Mouse (Mus musculus) kidney, postnatal 0 days (tissue): ENCODE results near the gene Tbc1d23. TPM values are rescaled to one million over a fixed set of nuclear protein-coding genes. Genes with fewer than 3 reads are reported as not detected.

Experiments used
- ATAC-seq: fragments of 200-750 bp; cut with Nextera tagmentation; replicated peaks from 2 replicates; pipeline ENCODE4 v1.8.0; 2017; ENCODE audit warnings: low read depth, moderate number of reproducible peaks, moderate TSS enrichment, moderate library complexity; ENCODE audit not compliant: low FRiP score
- DNase-seq: peaks from one replicate; pipeline ENCODE4 v3.0.0-alpha.2; 2016; ENCODE audit warnings: low spot score
- H3K27ac ChIP-seq: fragments of 300-500 bp; sonication (generic); 2 replicates; pipeline ENCODE4 v1.5.1; 2014; ENCODE audit warnings: mild to moderate bottlenecking
- H3K27me3 ChIP-seq: fragments of 300-500 bp; sonication (generic); 2 replicates; pipeline ENCODE4 v1.6.1; 2014; ENCODE audit warnings: low read length, mixed read lengths; ENCODE audit not compliant: insufficient read depth
- H3K36me3 ChIP-seq: fragments of 300-500 bp; sonication (generic); 2 replicates; pipeline ENCODE4 v1.6.1; 2014; ENCODE audit warnings: low read length, mixed read lengths; ENCODE audit not compliant: insufficient read depth
- H3K4me1 ChIP-seq: fragments of 300-500 bp; sonication (generic); replicated peaks from 2 replicates; pipeline ENCODE4 v1.6.1; 2014; ENCODE audit warnings: antibody characterized with exemption, low read length, mixed read lengths; ENCODE audit not compliant: insufficient read depth
- H3K4me2 ChIP-seq: fragments of 300-500 bp; sonication (generic); 2 replicates; pipeline ENCODE4 v1.6.1; 2014; ENCODE audit warnings: mild to moderate bottlenecking, low read length, moderate library complexity, mixed read lengths
- H3K4me3 ChIP-seq: fragments of 300-500 bp; sonication (generic); replicated peaks from 2 replicates; pipeline ENCODE4 v1.5.1; 2014; ENCODE audit warnings: low read depth, low read length
- H3K9ac ChIP-seq: fragments of 300-500 bp; sonication (generic); 2 replicates; pipeline ENCODE4 v1.6.1; 2014; ENCODE audit warnings: low read depth, low read length
- H3K9me3 ChIP-seq: fragments of 300-500 bp; sonication (generic); replicated peaks from 2 replicates; pipeline ENCODE4 v1.6.1; 2016; ENCODE audit warnings: low read length, inconsistent platforms, mixed read lengths
- CTCF ChIP-seq: IDR thresholded peaks from 2 replicates; pipeline ENCODE4 v1.5.1; 2016; ENCODE audit warnings: antibody characterized with exemption, low read depth, mild to moderate bottlenecking, moderate library complexity
- WGBS: fragments of 180-500 bp; shearing (Covaris S2); extraction: QIAGEN DNeasy Blood & Tissue Kit; methylation state at CpG from one replicate; pipeline ENCODE4 v1.1.7; 2014; 5-methylcytosine and 5-hydroxymethylcytosine counted together
- polyA plus RNA-seq: library from polyadenylated mRNA; unstranded; fragments of >200 nt; fragmentation: Nextera tagmentation; extraction: Ambion mirVana; gene quantifications from 2 replicates; pipeline ENCODE4 v1.2.1, GENCODE M21; 2015

Tbc1d23 gene
- polyA plus RNA-seq, 1 experiment from 2014 or later = 22.5 TPM

DNA sequence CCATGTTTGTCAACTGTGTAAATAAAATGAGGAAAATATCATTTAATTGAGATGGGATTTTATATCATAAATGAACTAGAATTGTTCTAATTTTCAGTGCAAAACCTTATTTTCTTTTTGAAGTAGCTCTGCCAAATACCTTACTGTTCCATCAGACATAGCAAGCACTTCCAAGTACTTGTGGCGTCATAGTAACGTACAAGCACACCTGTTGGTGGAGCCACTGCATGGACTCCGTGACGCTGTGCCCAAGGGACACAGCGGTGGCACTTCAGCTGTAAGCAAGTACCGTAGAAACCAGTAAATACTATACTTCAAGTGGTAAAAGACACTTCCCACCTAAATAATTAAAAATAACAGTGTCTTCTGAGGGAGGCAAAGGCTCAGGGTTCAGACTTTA is 10.9 kb downstream of the Tbc1d23 start:
- Histone ChIP-seq H3K27ac (no peak overlapping the region), H3K4me3 (no peak overlapping the region), H3K4me1 (no peaks in the 10 kb centered on the region), H3K27me3 (no peaks in the 10 kb centered on the region), H3K36me3 (peaks cover 17% of the 10 kb centered on the region; the same call in 1 of the 2 replicates), H3K9me3 (no peaks in the 10 kb centered on the region), H3K9ac (no peak overlapping the region), H3K4me2 (no peak overlapping the region)
- DNase-seq (no peak), ATAC-seq (no peak)
- 95% methylated on average over 6 of the region's 6 CpGs for WGBS
- TF ChIP-seq CTCF = no peak

GRCm38 (mm10) chr16:57215957-57216356 is 15.3 kb downstream of the Tbc1d23 start:
- Histone ChIP-seq H3K36me3 (peaks cover 29% of the 10 kb centered on the region), H3K9ac (no peak overlapping the region), H3K27ac (no peak overlapping the region), H3K4me1 (no peaks in the 10 kb centered on the region), H3K27me3 (no peaks in the 10 kb centered on the region), H3K9me3 (no peaks in the 10 kb centered on the region), H3K4me2 (no peak overlapping the region), H3K4me3 (no peak overlapping the region)
- no peak for TF ChIP-seq CTCF
- ATAC-seq (no peak), DNase-seq (no peak)

DNA sequence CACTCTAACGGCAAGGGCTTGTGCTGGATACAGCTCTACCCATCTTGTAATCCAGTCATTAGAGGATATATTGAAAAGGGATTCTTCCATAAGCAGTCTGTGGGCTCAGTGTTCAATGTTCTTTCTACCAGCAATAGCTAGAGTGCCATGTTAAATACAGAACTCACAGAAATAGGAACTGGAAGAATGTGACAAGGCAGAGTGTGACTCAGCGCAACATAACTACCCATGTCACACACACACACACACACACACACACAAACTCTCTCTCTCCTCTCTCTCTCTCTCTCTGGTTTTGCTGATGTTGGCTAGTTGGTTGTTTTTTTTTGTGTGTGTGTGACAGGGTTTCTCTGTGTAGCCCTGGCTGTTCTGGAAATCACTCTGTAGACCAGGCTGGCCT is 20.3 kb downstream of the Tbc1d23 start:
- Histone ChIP-seq H3K4me2 (no peak overlapping the region), H3K36me3 (peaks cover 23% of the 10 kb centered on the region)
- no peak for TF ChIP-seq CTCF

DNA sequence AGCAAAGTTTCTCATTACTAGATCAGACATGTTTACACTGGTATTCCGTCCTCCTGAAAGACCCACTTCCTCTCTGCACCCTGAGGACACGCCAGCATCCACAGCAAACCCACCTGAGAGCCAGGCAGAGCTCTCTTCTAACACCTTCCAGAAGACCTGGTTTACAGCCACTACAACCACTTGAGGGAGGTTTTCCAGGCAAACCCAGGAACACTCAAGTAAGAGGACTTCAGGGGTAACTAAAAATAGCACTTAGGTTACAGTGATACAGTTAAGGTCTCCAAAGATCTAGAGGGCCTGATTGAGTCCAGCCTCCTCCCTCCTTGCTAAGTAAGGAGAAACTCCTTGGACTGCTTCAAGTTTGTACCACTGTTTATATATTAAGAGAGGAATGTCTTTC is 23.0 kb downstream of the Tbc1d23 start:
- DNase-seq = no peak
- Histone ChIP-seq H3K9ac (no peak overlapping the region), H3K36me3 (peaks cover 23% of the 10 kb centered on the region), H3K4me2 (no peak overlapping the region), H3K9me3 (no peaks in the 10 kb centered on the region), H3K4me3 (no peak overlapping the region), H3K4me1 (no peaks in the 10 kb centered on the region), H3K27me3 (no peaks in the 10 kb centered on the region), H3K27ac (no peak overlapping the region)
- no peak for TF ChIP-seq CTCF
- 87% methylated on average over 2 of the region's 2 CpGs for WGBS
- ATAC-seq = no peak

More for the DNA sequence above, 20.3 kb downstream of the Tbc1d23 start:
- Histone ChIP-seq H3K4me3 (no peak overlapping the region), H3K27me3 (no peaks in the 10 kb centered on the region), H3K27ac (no peak overlapping the region), H3K9me3 (no peaks in the 10 kb centered on the region), H3K9ac (no peak overlapping the region), H3K4me1 (no peaks in the 10 kb centered on the region)
- ATAC-seq = no peak
- 91% methylated on average over 2 of the region's 2 CpGs for WGBS
- no peak for DNase-seq

DNA sequence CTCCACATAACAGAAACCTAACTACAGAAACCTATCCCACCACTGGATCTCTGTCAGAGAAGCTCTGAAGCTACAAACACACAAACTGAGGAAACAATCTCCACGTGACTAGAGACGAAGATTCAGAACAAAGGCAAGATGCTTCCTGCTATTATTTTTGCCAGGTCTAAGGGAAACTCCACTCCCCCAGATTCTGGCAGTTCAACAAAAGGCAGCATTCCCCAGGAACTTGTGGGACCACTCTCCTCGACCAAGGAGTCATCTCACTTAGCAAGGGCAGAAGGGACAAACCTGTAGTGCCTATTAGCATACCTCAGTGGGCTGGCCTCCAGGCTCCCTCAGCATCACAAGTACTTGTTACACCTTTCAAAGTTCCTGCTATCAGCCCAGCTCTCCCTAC is 34.0 kb downstream of the Tbc1d23 start:
- no peak overlapping the region for H3K4me2 ChIP-seq
- no peak overlapping the region for H3K27ac ChIP-seq
- ATAC-seq = no peak
- peak; percentile 10 for DNase-seq
- no peaks in the 10 kb centered on the region for H3K4me1 ChIP-seq
- TF ChIP-seq CTCF = no peak
- no peak overlapping the region for H3K9ac ChIP-seq
- no peaks in the 10 kb centered on the region for H3K27me3 ChIP-seq
- H3K4me3 ChIP-seq = no peak overlapping the region
- peaks cover 12% of the 10 kb centered on the region for H3K36me3 ChIP-seq
- no peaks in the 10 kb centered on the region for H3K9me3 ChIP-seq
- WGBS = 49% methylated on average over 3 of the region's 3 CpGs

GRCm38 (mm10) chr16:57196590-57196989 is 34.7 kb downstream of the Tbc1d23 start:
- Histone ChIP-seq H3K36me3 (peaks cover 19% of the 10 kb centered on the region), H3K4me3 (no peak overlapping the region), H3K9ac (no peak overlapping the region), H3K4me2 (no peak overlapping the region), H3K4me1 (no peaks in the 10 kb centered on the region), H3K9me3 (no peaks in the 10 kb centered on the region), H3K27me3 (no peaks in the 10 kb centered on the region), H3K27ac (no peak overlapping the region)
- DNase-seq (no peak), ATAC-seq (no peak)
- no peak for TF ChIP-seq CTCF
- 82% methylated on average over 5 of the region's 5 CpGs for WGBS

DNA sequence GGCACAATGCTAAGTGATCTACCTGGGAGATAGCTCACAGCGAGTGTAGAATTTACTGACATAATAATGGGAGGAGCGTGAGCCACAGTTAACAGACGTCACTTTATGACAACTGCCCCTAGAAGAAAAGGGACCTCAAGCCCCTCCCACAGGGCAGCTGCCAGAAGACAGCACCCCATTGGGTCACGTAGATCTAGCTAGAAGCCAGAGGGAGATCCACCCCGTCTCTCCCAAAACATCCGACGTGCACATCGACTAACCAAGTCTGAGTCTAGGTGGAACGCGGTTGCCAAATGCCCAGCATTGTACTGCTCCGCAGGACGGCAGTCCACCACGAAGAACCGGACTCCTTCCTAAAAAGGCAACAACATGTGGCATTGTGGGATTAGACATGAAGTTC is 40.1 kb downstream of the Tbc1d23 start:
- ATAC-seq = no peak
- Histone ChIP-seq H3K27me3 (no peaks in the 10 kb centered on the region), H3K9me3 (no peaks in the 10 kb centered on the region), H3K36me3 (peaks cover 28% of the 10 kb centered on the region), H3K4me1 (no peaks in the 10 kb centered on the region), H3K27ac (no peak overlapping the region), H3K4me2 (no peak overlapping the region), H3K9ac (no peak overlapping the region), H3K4me3 (no peak overlapping the region)
- DNase-seq = no peak
- 92% methylated on average over 14 of the region's 14 CpGs for WGBS
- no peak for TF ChIP-seq CTCF
